Mouse (Mus musculus): ENCODE results near the gene Cacnb1. TPM values are rescaled to one million over a fixed set of nuclear protein-coding genes. Genes with fewer than 3 reads are reported as not detected.

Cacnb1 gene
- polyA plus RNA-seq, 1 experiment from 2014 or later = 37.1 TPM

DNA sequence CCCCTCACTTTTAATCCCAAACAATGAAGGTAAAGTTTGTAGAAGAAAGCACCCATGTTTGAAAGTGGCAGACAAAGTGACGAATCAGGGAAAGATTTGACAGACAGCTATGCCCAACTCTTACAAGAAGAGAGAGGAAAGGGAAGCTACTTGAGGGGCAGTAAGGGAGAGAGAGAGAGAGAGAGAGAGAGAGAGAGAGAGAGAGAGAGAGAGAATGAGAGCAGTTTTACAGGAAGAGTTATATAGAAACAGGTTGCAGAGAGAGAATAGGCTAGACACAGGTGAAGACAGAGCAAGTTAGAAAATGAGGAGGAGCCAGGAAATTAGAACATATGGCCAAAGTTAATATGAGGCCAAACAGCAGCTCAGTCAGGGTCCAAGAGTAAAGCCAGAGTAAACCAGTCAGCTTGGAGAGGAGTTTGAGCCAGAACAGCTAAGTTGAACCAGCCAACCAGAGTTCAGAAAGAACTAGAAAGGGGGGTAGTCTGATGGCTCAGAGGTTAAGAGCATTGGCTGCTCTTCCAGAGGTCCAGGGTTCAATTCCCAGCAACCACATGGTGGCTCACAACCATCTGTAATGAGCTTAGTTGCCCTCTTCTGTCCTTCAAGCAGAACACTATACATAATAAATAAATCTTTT is 70.3 kb downstream of the Cacnb1 start:
- Histone ChIP-seq H3K36me3 (ENCODE audit: control insufficient read depth, insufficient read depth, low read length) (no peaks in the 10 kb centered on the region), H3K9me3 (ENCODE audit: control insufficient read depth, low read length) (no peaks in the 10 kb centered on the region), H3K4me1 (ENCODE audit: control insufficient read depth, insufficient read depth, low read length) (no peaks in the 10 kb centered on the region; the same call in 1 of the 2 replicates), H3K4me3 (ENCODE audit: low read depth, low read length) (no peak overlapping the region), H3K4me2 (ENCODE audit: low read depth, low read length) (no peak overlapping the region), H3K27me3 (ENCODE audit: control insufficient read depth, insufficient read depth, low read length) (no peaks in the 10 kb centered on the region), H3K9ac (replicated peaks; ENCODE audit: low read depth, low read length) (no peak overlapping the region), H3K27ac (ENCODE audit: low read depth, low read length) (no peak overlapping the region)
- no peak for ATAC-seq (ENCODE audit: low read depth)
- 95% methylated on average over 1 of the region's 1 CpGs for WGBS

Small RNA genes within 50 kb of the gene (microRNA-seq; reads per million reads assigned to microRNA genes)
- not detected for gene Gm27597

Other genes starting within 250 kb of the Cacnb1 start
- gene 1700001P01Rik, start 247.1 kb downstream of the Cacnb1 start, polyA plus RNA-seq (2014; fragmentation: Nextera tagmentation; extraction: Ambion mirVana) = 0.36 TPM in 1 of 2 replicates, not detected in the other
- gene Rpl23, start 240.6 kb downstream of the Cacnb1 start, polyA plus RNA-seq (2014; fragmentation: Nextera tagmentation; extraction: Ambion mirVana) = 347 and 366 TPM in 2 replicates
- gene Lasp1, start 224.0 kb downstream of the Cacnb1 start, polyA plus RNA-seq (2014; fragmentation: Nextera tagmentation; extraction: Ambion mirVana) = 82.9 and 99.8 TPM in 2 replicates
- 39.8 and 53.5 TPM in 2 replicates for gene B230217C12Rik, start 182.3 kb downstream of the Cacnb1 start, polyA plus RNA-seq (2014; fragmentation: Nextera tagmentation; extraction: Ambion mirVana)
- gene Fbxo47, start 138.9 kb downstream of the Cacnb1 start, polyA plus RNA-seq (2014; fragmentation: Nextera tagmentation; extraction: Ambion mirVana) = 0.63 and 1.5 TPM in 2 replicates
- gene Plxdc1, start 36.6 kb downstream of the Cacnb1 start, polyA plus RNA-seq (2014; fragmentation: Nextera tagmentation; extraction: Ambion mirVana) = 0.39 and 0.70 TPM in 2 replicates
- 6.1 and 11.0 TPM in 2 replicates for gene Arl5c, start 26.9 kb downstream of the Cacnb1 start, polyA plus RNA-seq (2014; fragmentation: Nextera tagmentation; extraction: Ambion mirVana)
- gene Rpl19, start 3.7 kb upstream of the Cacnb1 start, polyA plus RNA-seq (2014; fragmentation: Nextera tagmentation; extraction: Ambion mirVana) = 656 and 678 TPM in 2 replicates
- gene Stac2, start 30.4 kb upstream of the Cacnb1 start, polyA plus RNA-seq (2014; fragmentation: Nextera tagmentation; extraction: Ambion mirVana) = 16.0 and 18.1 TPM in 2 replicates
- gene Fbxl20, start 127.4 kb upstream of the Cacnb1 start, polyA plus RNA-seq (2014; fragmentation: Nextera tagmentation; extraction: Ambion mirVana) = 21.1 and 26.2 TPM in 2 replicates
- 56.7 and 61.1 TPM in 2 replicates for gene Med1, start 170.3 kb upstream of the Cacnb1 start, polyA plus RNA-seq (2014; fragmentation: Nextera tagmentation; extraction: Ambion mirVana)
- 11.3 TPM in 2 replicates for gene Cdk12, start 180.0 kb upstream of the Cacnb1 start, polyA plus RNA-seq (2014; fragmentation: Nextera tagmentation; extraction: Ambion mirVana)

All from neural tube, embryonic 14.5 days (tissue).